Mouse (Mus musculus) NIH3T3 (cell line): ENCODE measurements at regions not wholly inside any gene's neighbourhood (a gene's known extent, or its start where the extent isn't known, plus 50 kb on each side); places are given as distances from the start of the nearest gene placed in this dataset.
A peak's percentile ranks its signal among the peaks of the same experiment; 100 is the strongest.

ENCODE experiments used
- DNase-seq: peaks from one replicate; pipeline ENCODE4 v3.0.0-alpha.2; 2012; ENCODE audit warnings: low read depth

DNA sequence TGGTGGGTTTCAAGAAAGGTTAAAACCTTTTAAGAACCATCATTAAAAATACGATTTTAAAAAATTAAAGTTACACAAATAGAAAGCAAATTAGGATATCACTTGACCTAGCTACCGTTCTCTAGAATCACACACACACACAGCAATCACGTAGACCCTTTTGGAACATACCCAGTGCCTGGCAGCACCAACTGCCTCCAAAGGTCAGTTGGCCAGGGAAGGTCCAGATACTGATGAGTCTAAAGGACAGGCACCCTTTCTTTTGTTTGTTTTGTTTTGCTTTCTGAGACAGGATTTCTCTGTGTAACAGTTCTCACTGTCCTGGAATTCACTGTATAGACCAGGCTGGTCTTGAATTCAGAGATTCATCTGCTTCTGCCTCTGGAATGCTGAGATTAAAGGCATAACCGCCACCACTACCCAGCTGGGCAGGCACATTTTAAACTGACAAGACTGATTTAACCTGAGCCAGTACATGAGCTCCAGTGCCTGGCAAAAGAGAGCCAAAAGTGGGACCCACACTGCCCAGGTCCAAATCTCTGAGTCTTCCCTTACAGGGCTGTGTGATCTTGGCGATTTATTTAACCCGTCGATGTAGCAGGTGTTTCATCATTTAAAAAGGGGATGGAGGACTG, 353.0 kb downstream of the Pmp22 start:
- no peak for DNase-seq

DNA sequence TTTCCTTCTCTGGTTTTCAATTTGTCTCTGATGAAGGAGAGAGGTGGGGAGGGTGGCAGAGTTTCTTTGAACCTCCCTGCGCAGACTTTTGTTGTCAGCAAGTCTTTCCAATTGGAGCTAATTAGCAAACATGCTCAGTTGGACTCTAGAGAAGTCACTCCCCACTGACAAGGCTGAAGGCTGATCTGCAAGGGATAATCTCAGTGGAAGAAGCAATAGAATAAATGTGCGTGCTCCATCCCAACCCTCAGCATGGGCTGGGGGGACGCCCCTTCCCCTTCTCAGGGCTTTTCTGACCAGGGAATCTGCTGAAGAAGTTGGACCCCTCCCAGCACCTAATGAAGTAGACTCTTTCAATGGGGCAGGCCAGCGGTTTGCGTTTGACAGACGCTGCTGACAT, 353.8 kb downstream of the Pmp22 start:
- DNase-seq = no peak

DNA sequence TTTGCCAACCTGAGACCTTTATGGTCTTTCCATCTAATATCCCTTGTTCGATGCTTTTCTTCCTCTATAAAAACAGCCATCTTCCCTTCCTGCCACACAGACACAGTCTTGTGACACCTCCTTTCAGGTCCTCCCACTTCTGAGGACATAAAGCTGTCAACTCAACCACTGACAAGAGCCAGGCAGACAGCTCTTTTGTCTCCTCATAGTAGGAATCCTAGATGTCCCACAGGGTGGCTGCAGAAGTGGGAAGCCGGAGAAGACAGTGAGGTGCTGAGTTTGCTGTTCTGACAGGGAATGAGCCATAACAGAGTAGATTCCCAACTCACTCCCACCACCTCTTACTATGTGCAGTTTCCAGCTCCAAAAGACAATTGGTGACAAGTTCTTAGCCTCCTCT, 358.4 kb downstream of the Pmp22 start:
- DNase-seq = no peak

DNA sequence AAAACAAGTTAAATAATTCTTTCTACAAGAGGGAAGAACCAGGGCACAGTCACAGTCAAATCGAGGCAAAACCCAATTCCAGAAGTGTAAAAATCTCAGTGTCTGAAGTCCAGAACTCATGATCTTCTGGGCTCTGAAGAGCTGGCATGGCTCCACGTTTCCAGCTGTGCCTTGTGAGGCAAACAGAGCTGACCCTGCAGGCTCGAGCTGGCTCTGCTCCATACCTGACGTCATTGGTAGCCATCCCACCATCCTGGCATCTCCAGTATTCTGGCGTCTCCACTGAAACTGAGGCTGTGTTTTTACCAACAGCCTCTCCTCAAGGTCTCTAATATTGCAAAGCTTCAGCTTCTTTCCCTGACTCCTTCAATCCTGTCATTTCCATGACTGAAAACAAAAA, 373.4 kb downstream of the Pmp22 start:
- peak; percentile 19 for DNase-seq

DNA sequence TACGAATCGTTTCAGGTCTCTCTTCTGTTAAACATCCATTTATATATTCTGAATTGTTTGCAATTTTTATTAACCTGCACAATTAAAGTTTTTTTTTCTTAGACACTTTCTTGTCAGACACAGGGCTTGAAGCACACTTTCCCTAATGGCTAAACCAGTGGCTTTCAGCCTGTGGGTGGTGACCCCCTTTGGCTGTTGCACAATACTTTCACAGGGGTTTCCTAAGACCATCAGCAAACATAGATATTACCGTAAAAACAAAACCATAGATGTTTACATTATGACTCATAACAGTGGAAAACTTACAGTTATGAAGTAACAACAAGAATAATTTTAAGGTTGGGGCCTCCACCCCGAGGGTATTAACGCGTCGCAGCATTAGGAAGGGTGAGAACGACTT, 378.6 kb downstream of the Pmp22 start:
- no peak for DNase-seq

DNA sequence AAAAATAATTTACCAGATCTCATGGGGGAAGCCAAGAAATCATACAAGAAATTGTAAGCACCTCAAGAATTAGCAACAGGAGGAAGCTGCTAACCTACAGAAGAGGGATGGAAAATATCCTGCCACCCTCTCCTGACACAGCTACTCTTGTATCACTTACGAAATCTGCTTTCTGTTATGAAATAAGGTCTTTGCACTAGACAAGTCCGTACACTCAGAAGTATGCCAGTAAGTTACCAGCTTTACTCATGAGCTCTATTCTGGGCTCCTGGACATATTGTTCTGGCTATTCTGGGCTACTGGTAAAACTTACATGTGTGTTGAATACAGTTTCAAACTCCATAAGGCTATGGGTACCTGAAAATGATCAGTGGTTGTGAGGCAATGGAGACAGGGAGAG, 379.9 kb downstream of the Pmp22 start:
- DNase-seq = no peak

DNA sequence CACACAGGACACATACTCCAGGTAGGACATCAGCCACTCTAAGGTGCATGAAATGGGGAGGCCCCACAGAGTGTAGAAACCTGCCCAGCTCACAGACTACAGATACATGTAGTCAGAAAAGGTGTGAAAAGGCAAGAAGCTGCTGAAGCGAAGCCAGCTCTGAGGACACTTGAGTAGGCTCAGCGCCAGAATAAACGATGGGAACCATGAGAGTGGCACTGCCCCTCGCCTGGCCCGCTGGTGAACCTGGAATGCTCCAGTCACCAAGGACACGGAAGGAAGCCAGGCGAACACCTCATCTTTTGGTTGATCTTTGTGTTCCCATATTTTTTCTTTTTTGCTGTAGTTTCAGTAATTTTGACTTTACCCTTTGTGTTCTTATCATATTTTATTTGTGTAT, 381.8 kb downstream of the Pmp22 start:
- no peak for DNase-seq

DNA sequence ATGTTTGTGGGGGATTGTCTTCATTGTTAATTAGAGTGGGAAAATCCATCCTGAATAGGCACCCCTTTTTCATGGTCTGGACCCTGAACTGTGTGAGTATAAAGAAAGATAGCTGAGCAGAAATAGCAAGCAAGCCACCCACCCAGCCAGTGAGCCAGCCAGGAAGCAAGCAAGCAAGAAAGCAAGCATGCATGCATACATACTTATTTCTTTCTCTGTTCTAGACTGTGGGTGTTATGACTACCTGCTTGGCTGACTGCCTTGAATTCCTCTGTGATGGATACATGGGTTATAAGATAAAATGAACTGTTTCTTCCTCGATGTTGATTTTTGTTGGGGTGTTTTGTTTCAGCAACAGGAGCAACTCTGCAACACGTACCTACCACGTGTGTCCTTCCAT, 385.8 kb downstream of the Pmp22 start:
- no peak for DNase-seq

DNA sequence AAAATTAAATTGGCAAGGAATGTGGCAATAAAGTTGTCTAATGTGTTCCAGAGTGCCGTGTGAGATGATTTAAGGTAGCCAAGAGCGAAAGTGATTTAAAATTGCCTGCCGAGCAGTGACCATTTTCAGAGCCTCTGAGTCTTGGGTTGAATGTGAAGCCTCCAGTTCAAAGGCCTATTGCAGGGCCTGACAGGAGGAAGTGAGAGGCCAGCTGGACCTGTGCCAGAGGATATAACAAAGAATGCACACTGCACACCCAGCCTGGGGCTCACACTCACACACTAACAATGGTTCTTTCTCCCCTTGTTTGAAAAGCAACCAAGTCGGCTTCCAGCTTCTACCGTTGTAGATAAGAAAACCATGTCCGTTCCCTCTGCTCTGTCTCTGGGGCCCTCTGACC, 390.1 kb downstream of the Pmp22 start:
- DNase-seq = peak; percentile 9

DNA sequence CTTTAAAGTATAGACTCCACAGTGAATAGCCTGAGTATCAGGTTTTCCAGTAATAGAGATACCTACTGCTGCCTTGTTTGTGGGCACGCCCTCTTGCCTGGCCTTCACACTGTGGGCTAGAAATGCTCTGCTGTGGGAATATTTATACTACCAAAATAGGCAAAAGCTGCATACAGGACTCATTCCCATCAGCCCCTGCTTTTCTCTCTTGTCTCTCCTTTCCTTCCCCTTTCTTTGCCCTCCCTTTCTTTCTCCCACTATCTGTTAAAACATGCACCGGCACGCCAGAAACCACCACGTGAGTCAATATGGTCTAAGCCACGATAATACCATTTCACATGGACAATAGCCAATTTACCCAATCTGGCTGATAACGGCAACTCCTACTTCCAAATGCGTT, 395.5 kb downstream of the Pmp22 start:
- no peak for DNase-seq

DNA sequence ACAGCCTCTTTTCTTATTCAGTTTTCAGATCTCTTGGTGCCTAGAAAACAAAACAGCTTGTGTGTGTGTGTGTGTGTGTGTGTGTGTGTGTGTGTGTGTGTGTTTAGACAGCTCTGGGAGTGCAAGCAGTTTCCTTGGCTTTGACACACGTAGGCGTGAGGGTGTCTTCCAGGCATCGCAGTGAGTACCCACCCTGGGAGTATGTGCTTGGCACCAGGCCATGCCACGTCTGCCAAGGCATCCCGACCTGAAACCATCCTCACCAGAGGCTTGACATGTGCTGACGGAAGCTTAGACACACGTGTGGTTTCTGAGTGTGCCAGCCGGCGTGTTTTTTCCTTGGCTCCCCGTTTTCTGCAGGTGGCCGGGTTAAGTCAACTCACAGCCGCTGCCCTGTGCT, 396.6 kb downstream of the Pmp22 start:
- no peak for DNase-seq

DNA sequence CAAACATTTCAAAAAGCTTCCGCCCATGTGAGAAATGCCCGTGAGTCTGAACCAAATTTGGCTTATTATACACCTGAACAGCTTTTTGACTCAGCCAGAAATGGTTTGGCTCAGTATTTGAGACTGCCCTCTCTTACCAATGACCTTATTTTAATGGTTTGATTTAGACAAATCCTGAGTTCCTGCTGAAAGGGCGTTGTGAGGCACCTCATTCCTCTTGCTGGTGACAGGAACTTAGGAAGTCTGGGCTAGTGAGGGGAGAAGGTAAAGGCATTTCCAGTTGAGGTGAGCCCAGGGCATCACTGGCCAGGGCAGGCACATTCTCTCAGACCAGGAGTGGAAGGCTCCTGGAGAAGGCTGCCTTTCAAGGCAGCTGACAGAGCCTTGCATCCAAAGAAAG, 396.1 kb downstream of the Hs3st3b1 start:
- DNase-seq = no peak

DNA sequence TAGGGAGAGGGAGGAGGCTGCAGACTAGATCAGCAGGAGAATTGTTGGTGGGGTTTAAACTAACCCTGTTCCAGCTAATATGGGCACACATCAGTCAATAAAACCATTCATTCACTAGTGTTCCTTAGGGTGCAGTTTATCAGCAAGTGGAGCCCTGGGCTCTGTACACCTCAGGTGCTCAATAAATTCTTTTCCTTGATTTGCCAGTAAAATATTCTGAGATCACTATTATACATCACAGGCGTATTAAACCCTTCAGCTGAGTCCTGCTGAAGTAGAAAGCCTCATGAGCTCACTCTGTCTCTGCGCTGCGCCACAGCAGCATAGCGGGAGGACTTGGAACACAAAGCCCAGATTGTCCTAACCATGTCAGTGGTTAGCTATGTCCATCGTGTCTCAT, 389.3 kb downstream of the Hs3st3b1 start:
- DNase-seq = no peak

DNA sequence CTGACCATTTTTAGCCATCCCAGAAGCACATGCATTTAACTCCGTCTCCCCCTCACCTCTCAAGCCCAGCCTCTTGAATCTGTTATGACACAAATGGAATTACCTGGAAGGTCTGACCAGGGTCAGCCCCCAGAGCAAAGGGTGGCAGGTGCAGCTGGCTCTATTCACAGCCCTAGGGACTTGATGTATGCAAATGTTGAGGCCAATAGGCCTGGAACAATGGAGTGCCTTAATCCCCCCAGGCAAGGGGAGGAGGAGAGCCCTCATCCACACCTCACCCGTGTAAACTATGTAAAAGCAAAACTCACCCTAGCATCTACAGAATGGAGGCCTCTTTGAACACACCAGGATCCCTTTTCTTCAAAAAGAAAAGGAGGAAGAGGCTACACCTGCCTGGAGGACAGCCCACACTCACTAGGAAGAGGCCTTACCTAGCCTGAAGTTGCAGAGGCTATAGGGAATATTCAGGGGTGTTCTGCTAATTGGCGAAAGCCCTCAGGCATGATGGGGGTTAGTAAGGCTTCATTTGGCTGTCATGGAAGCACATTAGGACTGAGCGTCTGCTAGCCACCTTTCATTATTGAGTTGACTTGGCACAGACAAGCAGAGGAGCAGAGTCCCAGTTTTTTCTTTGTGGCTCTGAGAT, 388.4 kb downstream of the Hs3st3b1 start:
- DNase-seq = no peak

DNA sequence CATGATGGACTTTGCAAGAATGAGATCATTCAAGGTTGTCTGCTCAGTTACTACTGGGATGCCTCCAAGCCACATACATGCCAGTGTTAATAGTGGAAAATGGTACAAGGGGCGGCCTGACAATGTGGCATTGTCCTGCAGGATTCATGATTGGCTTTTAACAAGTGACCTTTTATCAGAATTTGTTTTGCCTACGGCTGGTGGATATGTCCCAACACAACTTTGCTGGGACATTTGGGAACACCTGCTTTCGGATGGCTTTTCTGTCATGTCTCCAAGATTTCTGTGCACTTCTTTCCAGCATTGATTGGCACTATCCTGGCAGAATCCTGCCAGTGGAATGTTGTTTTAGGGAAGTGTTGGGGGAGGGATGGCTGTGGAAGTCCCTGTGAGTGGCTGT, 384.4 kb downstream of the Hs3st3b1 start:
- no peak for DNase-seq

DNA sequence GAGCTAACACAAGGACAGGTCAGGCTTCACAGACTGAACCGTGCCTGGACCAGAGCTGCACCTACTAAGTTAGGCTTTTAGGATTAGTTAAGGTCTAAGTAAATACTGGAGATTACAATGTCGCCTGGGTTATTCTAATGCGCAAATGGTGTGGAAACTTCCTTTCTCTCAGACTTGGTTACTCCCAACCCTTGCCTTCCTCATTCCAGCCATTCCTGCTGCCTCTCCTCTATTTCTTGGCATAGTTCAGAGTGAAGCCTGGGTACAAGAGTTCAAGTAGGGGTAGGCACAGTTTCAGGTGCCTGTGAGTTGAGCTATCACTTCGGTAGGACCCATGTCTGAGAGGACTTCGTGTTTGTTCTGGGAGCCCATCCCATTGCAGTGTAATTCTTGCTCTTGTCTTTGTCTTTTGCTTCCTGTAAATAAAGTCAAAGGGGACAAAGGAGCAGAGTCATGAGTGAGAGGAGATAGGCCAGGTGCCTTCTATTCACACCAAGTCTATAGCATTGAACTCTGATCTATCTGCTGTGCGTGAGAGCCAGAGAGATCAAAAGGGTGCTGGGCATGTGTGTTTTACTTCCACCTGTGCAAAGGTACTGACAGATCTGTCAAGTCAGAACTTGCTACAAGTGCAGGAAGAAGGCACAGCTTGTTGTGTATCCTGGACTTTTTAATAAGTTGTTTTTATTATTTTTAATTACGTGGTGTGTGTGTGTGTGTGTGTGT, 378.0 kb downstream of the Hs3st3b1 start:
- DNase-seq = no peak

DNA sequence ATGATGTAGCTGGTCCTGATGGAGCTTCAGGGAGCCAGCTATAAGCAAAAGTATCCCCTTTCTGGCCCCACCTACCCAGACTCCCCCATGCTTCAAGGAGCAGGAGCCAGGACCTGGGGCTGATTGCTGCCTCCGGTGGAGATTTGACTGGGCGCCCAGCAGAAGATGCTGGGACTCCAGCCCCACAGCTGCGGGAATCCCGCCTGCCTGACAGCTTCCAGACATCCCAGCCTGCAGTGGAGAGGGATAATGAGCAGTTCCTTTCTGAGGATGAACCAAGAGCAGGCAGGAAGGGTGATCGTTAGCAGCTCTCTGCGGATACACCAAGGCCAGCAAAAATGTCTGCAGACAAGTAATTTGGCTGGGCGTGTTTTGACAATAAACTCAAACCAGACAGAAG, 376.6 kb downstream of the Hs3st3b1 start:
- no peak for DNase-seq

DNA sequence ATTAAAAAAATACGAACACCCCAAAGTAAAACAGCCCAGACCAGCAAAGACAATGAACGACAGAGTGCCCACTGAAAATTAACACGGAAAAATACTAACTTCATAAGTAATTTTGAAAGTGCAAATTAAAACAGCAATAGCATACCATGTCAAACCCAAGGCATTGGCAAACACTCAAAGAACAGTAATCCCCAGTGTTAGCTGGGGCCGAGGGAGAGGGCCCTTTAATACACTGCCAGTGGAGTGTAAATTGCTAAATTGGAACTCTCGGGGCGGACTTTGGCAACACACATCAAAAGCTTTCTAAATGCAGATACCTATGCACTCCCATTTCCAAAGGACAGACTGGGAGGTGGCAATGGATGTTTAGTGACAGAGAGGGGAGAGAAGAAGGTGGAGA, 361.6 kb downstream of the Hs3st3b1 start:
- no peak for DNase-seq

DNA sequence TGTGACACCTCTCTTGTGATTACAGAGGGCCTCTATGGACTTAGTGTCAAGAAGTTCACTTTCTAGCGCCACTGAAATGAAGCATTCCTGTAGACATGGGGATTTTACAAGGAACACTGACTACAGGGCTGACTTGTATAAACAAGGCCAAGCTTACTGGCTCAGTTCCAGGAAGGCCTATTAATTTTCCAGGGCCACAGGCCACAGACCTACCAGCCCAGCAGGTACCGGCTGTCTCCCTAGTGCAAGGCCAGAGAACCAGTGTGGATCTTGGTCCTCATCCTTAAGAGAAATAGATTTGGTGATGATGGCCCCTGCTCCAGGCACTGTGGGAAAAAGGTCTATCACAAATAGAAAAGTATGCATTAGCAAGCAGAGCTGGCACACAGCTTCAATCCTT, 359.4 kb downstream of the Hs3st3b1 start:
- no peak for DNase-seq

DNA sequence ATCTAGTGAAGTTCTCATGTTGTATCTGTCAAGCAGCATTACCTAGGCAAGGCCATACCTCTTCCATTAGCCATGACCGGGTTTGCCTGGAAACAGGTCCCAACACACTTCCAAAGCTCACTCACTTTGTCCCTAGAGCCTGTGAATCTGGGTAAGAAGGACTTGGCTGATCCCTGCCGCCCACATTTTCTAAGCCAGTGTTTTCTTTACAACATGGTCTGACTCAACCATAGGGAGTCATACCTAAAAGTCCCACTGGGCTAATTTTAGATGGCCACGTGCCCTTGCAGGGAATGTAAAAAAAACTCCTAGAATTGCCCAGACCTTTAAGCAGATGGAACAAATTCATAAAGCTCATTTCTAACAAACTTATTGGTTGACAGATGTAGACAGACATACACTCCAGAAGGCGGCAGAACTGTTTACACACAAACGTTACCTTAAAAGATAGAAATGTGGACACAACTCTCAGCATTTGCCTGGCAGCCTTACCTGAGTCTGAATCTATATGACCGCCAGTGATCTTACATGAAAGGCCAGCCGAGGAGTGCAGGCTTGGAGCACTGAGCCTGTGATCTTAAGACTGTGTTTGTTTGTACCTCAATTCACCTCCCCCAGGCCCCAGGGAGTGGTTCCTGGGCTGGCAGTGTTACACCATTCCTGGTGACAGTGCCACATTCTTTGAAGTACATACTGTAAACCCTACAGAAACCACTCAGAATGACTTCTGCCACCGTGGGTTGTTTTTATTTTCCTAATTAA, 356.4 kb downstream of the Hs3st3b1 start:
- DNase-seq = peak; percentile 67

DNA sequence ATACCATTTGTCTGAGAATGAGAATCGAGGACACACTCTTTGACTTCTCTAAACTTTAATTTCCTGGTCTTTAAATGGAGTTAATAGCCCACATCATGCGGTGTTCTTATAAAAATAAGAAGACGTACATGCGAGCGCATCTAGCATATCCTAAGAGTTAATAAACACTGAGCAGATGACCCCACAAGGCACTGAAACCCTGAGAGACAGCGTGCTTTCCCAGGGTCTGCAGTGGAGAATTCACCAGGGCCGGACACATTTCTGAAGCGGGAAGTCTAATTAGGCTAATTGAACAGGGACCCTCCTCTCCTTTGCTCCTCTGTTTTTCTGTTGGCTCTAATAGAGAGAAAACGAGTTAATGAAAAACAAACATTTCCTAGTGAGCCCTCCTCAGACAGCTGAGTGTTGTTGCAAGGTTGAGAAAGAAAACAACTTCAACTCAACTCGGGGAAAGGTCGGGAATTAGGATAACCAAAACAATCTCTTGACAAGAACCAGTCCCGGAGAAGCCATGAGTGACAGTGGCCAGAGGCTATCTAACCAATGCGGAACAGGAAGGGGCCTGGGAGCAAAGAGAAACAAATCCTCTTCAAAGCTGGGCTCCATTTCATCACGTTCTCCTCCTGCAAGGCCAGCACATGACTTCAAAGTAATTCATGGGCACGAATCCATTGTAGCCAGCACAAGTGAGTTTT, 352.2 kb downstream of the Hs3st3b1 start:
- no peak for DNase-seq

DNA sequence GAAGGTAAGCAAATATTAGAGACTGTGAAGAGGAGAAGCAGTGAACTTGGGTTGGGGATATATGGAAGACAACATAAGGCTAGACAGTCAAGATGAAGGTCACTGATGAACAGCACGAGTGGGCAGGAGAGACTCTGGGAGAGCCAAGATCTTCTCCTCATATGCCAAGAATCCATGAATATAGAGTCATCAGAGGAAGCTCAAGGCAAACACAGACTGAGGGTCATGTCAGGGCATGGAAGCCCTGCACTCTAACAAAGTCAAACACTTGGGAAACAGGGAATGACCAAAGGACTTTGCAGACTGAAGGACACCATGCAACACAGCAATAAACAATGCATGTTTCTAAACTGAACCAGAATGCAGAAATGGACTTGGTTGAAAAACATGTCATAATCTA, 351.4 kb downstream of the Hs3st3b1 start:
- no peak for DNase-seq
